Mouse (Mus musculus): ENCODE results near the gene Itpr2. TPM values are rescaled to one million over a fixed set of nuclear protein-coding genes. Genes with fewer than 3 reads are reported as not detected.

Gene Itpr2
- polyA plus RNA-seq, 1 experiment from 2014 or later, result 9.3 TPM

DNA sequence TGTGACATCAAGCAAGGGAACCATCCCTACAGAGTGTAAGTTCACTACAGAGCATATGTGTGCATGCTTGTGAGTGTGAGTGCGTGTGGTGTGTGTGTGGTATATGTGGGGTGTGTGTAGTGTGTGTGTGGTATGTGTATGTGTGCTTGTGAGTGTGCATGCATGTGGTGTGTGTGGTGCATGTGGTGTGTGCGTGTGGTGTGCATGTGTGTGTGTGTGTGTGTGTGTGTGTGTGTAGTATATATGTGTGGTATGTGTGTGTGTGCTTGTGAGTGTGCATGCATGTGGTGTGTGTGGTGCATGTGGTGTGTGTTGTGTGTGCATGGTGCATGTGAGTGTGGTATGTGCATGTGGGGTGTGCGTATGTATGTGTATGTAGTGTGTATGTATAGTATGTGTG lies 289.7 kb downstream of the Itpr2 start:
- Histone ChIP-seq H3K27ac (replicated peaks) (no peak overlapping the region), H3K9me3 (no peaks in the 10 kb centered on the region), H3K4me2 (no peak overlapping the region), H3K36me3 (no peaks in the 10 kb centered on the region), H3K4me1 (replicated peaks) (peaks cover 8% of the 10 kb centered on the region; the same call in 1 of the 2 replicates), H3K27me3 (no peaks in the 10 kb centered on the region), H3K4me3 (no peak overlapping the region), H3K9ac (no peak overlapping the region)
- no peak for ATAC-seq (ENCODE audit: low FRiP score, low read depth)
- 89% methylated on average over 3 of the region's 3 CpGs for WGBS

DNA sequence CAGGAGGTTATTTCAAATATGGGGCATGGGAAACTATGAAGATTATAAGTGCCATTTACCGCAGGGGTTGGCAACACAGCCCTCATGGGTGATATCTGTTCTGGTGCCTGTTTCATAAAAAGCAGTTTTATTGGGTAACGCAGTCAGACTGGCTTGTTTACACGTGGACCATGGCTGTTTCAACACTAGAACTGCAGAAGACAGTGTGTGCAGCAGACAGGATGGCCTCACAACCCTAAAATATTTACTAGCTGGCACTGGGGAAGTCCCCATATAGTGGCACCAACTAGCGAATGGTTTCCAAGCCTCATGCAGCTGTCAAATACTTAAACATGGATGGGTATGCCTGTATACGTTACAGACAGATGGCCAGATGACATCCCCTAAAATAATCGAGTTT lies 290.8 kb downstream of the Itpr2 start:
- no peak overlapping the region for H3K27ac ChIP-seq (replicated peaks)
- WGBS, result 80% methylated on average over 6 of the region's 6 CpGs
- no peaks in the 10 kb centered on the region for H3K9me3 ChIP-seq
- no peak for ATAC-seq (ENCODE audit: low FRiP score, low read depth)
- H3K36me3 ChIP-seq, result no peaks in the 10 kb centered on the region
- no peak overlapping the region for H3K4me2 ChIP-seq
- no peak overlapping the region for H3K4me3 ChIP-seq
- no peak overlapping the region for H3K9ac ChIP-seq
- H3K27me3 ChIP-seq, result no peaks in the 10 kb centered on the region
- H3K4me1 ChIP-seq (replicated peaks), result peaks cover 8% of the 10 kb centered on the region; the same call in 1 of the 2 replicates

DNA sequence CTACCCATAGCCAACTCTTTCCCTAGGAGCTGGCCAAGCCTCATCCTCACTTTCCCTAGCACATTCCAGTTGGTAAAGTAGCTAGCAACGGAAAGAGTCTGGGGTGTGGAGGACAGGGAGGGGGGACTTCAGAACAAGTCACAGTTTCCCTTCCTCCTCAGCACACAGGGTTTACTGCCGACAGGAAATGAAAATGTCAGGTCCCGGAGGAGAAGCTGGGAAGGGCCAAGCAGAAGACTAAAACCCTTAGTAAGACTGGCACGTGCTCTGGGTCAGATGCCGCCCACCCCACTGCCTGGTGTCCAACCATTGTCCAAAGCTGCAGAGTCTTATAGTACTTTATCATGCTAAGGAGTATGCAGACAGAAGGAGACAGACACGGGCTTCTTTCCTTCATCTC lies 293.0 kb downstream of the Itpr2 start:
- Histone ChIP-seq H3K36me3 (no peaks in the 10 kb centered on the region), H3K4me1 (replicated peaks) (no peaks in the 10 kb centered on the region), H3K9ac (no peak overlapping the region), H3K4me2 (no peak overlapping the region), H3K27ac (replicated peaks) (no peak overlapping the region), H3K9me3 (no peaks in the 10 kb centered on the region), H3K27me3 (no peaks in the 10 kb centered on the region), H3K4me3 (no peak overlapping the region)
- 78% methylated on average over 6 of the region's 6 CpGs for WGBS
- no peak for ATAC-seq (ENCODE audit: low FRiP score, low read depth)

DNA sequence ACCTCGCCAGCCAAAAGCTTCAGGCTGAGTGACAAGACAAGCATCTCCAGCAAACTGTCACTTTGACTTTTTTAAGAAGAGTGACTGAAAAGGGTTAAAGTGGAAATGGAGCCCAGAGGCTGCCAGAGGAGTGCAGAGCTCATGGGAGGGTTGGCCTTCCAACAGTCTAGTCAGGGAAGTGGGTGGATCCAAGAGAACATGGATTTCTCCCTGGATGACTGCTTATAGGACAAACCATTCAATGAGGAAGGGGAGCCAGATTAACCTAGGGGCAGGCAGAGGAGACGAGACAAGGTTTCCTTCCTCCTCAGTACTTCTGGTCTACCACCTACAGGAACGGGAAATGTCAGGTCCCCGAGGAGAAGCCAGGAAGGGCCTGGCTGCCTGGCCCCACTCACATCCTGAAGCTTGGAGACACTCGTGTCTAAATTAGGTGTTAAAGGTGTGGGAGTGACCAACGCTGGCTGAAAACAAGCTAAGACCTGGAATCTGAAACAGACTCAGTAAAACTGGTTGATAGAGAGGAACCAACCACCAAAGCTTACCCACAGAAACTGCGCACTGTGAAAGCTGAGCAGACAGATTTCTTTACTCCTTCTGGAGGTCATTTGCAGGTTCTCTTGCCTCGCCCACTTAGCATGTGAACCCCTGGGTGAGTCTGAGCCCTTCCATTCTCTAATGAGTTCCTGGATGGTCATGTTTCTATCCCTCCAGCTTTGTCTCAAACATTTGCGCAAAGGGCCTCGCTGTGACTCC lies 294.6 kb downstream of the Itpr2 start:
- WGBS, result 86% methylated on average over 10 of the region's 10 CpGs
- Histone ChIP-seq H3K27ac (replicated peaks) (no peak overlapping the region), H3K27me3 (no peaks in the 10 kb centered on the region), H3K36me3 (no peaks in the 10 kb centered on the region), H3K4me1 (replicated peaks) (no peaks in the 10 kb centered on the region), H3K9ac (no peak overlapping the region), H3K4me2 (no peak overlapping the region), H3K4me3 (no peak overlapping the region), H3K9me3 (no peaks in the 10 kb centered on the region)
- ATAC-seq (ENCODE audit: low FRiP score, low read depth), result no peak

GRCm38 (mm10) chr6:146205136-146205535 lies 296.9 kb downstream of the Itpr2 start:
- Histone ChIP-seq H3K9ac (no peak overlapping the region), H3K4me1 (replicated peaks) (no peaks in the 10 kb centered on the region), H3K27me3 (no peaks in the 10 kb centered on the region), H3K9me3 (no peaks in the 10 kb centered on the region), H3K4me3 (no peak overlapping the region), H3K36me3 (no peaks in the 10 kb centered on the region), H3K27ac (replicated peaks) (no peak overlapping the region), H3K4me2 (no peak overlapping the region)
- no peak for ATAC-seq (ENCODE audit: low FRiP score, low read depth)
- 87% methylated on average over 2 of the region's 2 CpGs for WGBS

- no peak overlapping the region for H3K4me3 ChIP-seq
- H3K9me3 ChIP-seq, result no peaks in the 10 kb centered on the region
- no peaks in the 10 kb centered on the region for H3K27me3 ChIP-seq
- no peak overlapping the region for H3K4me2 ChIP-seq
- no peak overlapping the region for H3K9ac ChIP-seq
- no peak overlapping the region for H3K27ac ChIP-seq (replicated peaks)
- WGBS, result 80% methylated on average over 4 of the region's 4 CpGs
- ATAC-seq (ENCODE audit: low FRiP score, low read depth), result no peak
- H3K36me3 ChIP-seq, result no peaks in the 10 kb centered on the region
- no peaks in the 10 kb centered on the region for H3K4me1 ChIP-seq (replicated peaks)
These were observed 297.6 kb downstream of the Itpr2 start for GRCm38 (mm10) chr6:146204470-146204869.

- WGBS, result 95% methylated on average over 7 of the region's 7 CpGs
These were observed 304.1 kb downstream of the Itpr2 start for GRCm38 (mm10) chr6:146197868-146198379.

DNA sequence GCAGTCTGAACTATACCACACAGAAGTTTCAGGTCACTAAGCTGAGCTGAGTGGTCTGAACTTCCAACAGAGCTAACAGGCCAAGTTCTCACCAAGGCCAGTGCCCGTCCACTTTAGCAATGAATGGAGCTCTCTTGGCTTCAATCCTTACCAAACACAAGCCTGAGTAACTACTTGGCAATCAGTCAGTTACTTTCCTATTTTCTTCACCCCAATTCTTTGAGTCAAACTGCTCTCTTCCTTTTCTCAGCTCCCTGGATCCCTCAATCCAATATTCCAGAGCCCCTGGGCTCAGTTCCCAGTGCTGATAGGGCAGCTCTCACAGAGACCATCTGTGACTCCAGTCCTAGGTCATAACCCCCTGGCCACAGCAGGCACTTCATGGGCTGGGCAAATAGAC lies 305.3 kb downstream of the Itpr2 start:
- no peaks in the 10 kb centered on the region for H3K9me3 ChIP-seq
- H3K4me1 ChIP-seq (replicated peaks), result no peaks in the 10 kb centered on the region
- no peaks in the 10 kb centered on the region for H3K27me3 ChIP-seq
- H3K4me2 ChIP-seq, result no peak overlapping the region
- no peak overlapping the region for H3K27ac ChIP-seq (replicated peaks)
- ATAC-seq (ENCODE audit: low FRiP score, low read depth), result no peak
- 82% methylated on average over 1 of the region's 1 CpGs for WGBS
- peaks cover 3% of the 10 kb centered on the region; the same call in 1 of the 2 replicates for H3K36me3 ChIP-seq
- H3K9ac ChIP-seq, result no peak overlapping the region
- H3K4me3 ChIP-seq, result no peak overlapping the region

More at GRCm38 (mm10) chr6:146197868-146198379, 304.1 kb downstream of the Itpr2 start:
- H3K27ac ChIP-seq (replicated peaks), result no peak overlapping the region
- H3K4me2 ChIP-seq, result no peak overlapping the region
- H3K36me3 ChIP-seq, result peaks cover 3% of the 10 kb centered on the region; the same call in 1 of the 2 replicates
- H3K27me3 ChIP-seq, result no peaks in the 10 kb centered on the region
- no peaks in the 10 kb centered on the region for H3K9me3 ChIP-seq
- no peak for ATAC-seq (ENCODE audit: low FRiP score, low read depth)
- no peak overlapping the region for H3K9ac ChIP-seq
- H3K4me1 ChIP-seq (replicated peaks), result no peaks in the 10 kb centered on the region
- H3K4me3 ChIP-seq, result no peak overlapping the region

- H3K36me3 ChIP-seq, result peaks cover 3% of the 10 kb centered on the region; the same call in 1 of the 2 replicates
- H3K4me1 ChIP-seq (replicated peaks), result no peaks in the 10 kb centered on the region
- WGBS, result 97% methylated on average over 7 of the region's 7 CpGs
- H3K4me3 ChIP-seq, result no peak overlapping the region
- no peaks in the 10 kb centered on the region for H3K9me3 ChIP-seq
- ATAC-seq (ENCODE audit: low FRiP score, low read depth), result no peak
- no peak overlapping the region for H3K9ac ChIP-seq
- no peak overlapping the region for H3K27ac ChIP-seq (replicated peaks)
- no peak overlapping the region for H3K4me2 ChIP-seq
- no peaks in the 10 kb centered on the region for H3K27me3 ChIP-seq
These were observed 306.1 kb downstream of the Itpr2 start for GRCm38 (mm10) chr6:146195854-146196457.

GRCm38 (mm10) chr6:146191931-146192330 lies 310.1 kb downstream of the Itpr2 start:
- Histone ChIP-seq H3K9ac (no peak overlapping the region), H3K9me3 (no peaks in the 10 kb centered on the region), H3K4me1 (replicated peaks) (no peaks in the 10 kb centered on the region), H3K4me3 (no peak overlapping the region), H3K36me3 (peaks cover 3% of the 10 kb centered on the region; the same call in 1 of the 2 replicates), H3K27me3 (no peaks in the 10 kb centered on the region), H3K4me2 (no peak overlapping the region), H3K27ac (replicated peaks) (no peak overlapping the region)
- ATAC-seq (ENCODE audit: low FRiP score, low read depth), result no peak
- 82% methylated on average over 5 of the region's 5 CpGs for WGBS

GRCm38 (mm10) chr6:146190006-146190405 lies 312.0 kb downstream of the Itpr2 start:
- ATAC-seq (ENCODE audit: low FRiP score, low read depth), result no peak
- no peaks in the 10 kb centered on the region for H3K27me3 ChIP-seq
- no peak overlapping the region for H3K4me3 ChIP-seq
- H3K9ac ChIP-seq, result no peak overlapping the region
- H3K9me3 ChIP-seq, result no peaks in the 10 kb centered on the region
- H3K27ac ChIP-seq (replicated peaks), result no peak overlapping the region
- 71% methylated on average over 8 of the region's 8 CpGs for WGBS
- H3K36me3 ChIP-seq, result peaks cover 3% of the 10 kb centered on the region; the same call in 1 of the 2 replicates
- H3K4me2 ChIP-seq, result no peak overlapping the region
- H3K4me1 ChIP-seq (replicated peaks), result no peaks in the 10 kb centered on the region

DNA sequence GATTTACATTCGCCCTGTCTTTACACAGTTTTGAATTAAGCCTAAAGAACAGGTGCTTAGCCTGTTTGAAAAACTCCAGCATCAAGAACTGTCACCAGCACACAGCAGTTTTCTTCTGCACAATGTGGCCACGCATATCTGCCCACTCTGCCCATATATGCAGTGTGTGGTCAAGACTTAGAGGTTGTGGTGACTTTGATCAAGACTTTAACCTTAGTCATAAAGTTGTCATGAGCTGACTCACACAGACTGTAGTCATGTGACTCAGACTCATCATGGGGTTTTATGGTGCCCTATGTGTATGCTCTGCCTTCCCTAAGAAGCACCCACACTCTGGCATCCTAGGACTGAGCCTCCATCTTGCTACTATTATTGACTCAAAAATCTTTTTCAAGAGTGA lies 316.5 kb downstream of the Itpr2 start:
- Histone ChIP-seq H3K36me3 (no peaks in the 10 kb centered on the region), H3K27ac (replicated peaks) (no peak overlapping the region), H3K4me2 (no peak overlapping the region), H3K9me3 (no peaks in the 10 kb centered on the region), H3K27me3 (no peaks in the 10 kb centered on the region), H3K9ac (no peak overlapping the region), H3K4me3 (no peak overlapping the region), H3K4me1 (replicated peaks) (no peaks in the 10 kb centered on the region)
- ATAC-seq (ENCODE audit: low FRiP score, low read depth), result no peak
- WGBS, result 95% methylated on average over 2 of the region's 2 CpGs
